Mouse (Mus musculus) hindbrain, postnatal 0 days (tissue): ENCODE measurements at regions not wholly inside any gene's neighbourhood (a gene's known extent, or its start where the extent isn't known, plus 50 kb on each side); places are given as distances from the start of the nearest gene placed in this dataset.

Experiments used
- ATAC-seq: fragments of 200-750 bp; cut with Nextera tagmentation; 2 replicates; pipeline ENCODE4 v1.8.0; 2017; ENCODE audit warnings: mild to moderate bottlenecking, moderate TSS enrichment, moderate library complexity
- DNase-seq: peaks from one replicate; pipeline ENCODE4 v3.0.0-alpha.2; 2015; ENCODE audit warnings: low spot score
- H3K27ac ChIP-seq: fragments of 300-500 bp; sonication (generic); 2 replicates; pipeline ENCODE4 v1.5.1; 2014; ENCODE audit warnings: mild to moderate bottlenecking
- H3K27me3 ChIP-seq: fragments of 300-500 bp; sonication (generic); 2 replicates; pipeline ENCODE4 v1.6.1; 2014; ENCODE audit warnings: low read length, mixed read lengths; ENCODE audit not compliant: insufficient read depth
- H3K36me3 ChIP-seq: fragments of 300-500 bp; sonication (generic); 2 replicates; pipeline ENCODE4 v1.6.1; 2014; ENCODE audit warnings: low read length, mixed read lengths; ENCODE audit not compliant: insufficient read depth
- H3K4me1 ChIP-seq: fragments of 300-500 bp; sonication (generic); 2 replicates; pipeline ENCODE4 v1.6.1; 2014; ENCODE audit warnings: antibody characterized with exemption, low read length, mixed read lengths; ENCODE audit not compliant: insufficient read depth
- H3K4me2 ChIP-seq: fragments of 300-500 bp; sonication (generic); 2 replicates; pipeline ENCODE4 v1.6.1; 2014; ENCODE audit warnings: low read depth, mild to moderate bottlenecking, low read length, moderate library complexity, mixed read lengths
- H3K4me3 ChIP-seq: fragments of 300-500 bp; sonication (generic); 2 replicates; pipeline ENCODE4 v1.5.1; 2014; ENCODE audit warnings: low read length
- H3K9ac ChIP-seq: fragments of 300-500 bp; sonication (generic); replicated peaks from 2 replicates; pipeline ENCODE4 v1.6.1; 2014; ENCODE audit warnings: mild to moderate bottlenecking, low read length, moderate library complexity, mixed read lengths
- H3K9me3 ChIP-seq: fragments of 300-500 bp; sonication (generic); 2 replicates; pipeline ENCODE4 v1.6.1; 2016; ENCODE audit warnings: low read length, mixed read lengths
- CTCF ChIP-seq: IDR thresholded peaks from 2 replicates; pipeline ENCODE4 v1.5.1; 2016; ENCODE audit warnings: antibody characterized with exemption, control low read depth, low read depth
- WGBS: fragments of 180-500 bp; shearing (Covaris S2); extraction: QIAGEN DNeasy Blood & Tissue Kit; methylation state at CpG from one replicate; pipeline ENCODE4 v1.1.7; 2014; 5-methylcytosine and 5-hydroxymethylcytosine counted together

DNA sequence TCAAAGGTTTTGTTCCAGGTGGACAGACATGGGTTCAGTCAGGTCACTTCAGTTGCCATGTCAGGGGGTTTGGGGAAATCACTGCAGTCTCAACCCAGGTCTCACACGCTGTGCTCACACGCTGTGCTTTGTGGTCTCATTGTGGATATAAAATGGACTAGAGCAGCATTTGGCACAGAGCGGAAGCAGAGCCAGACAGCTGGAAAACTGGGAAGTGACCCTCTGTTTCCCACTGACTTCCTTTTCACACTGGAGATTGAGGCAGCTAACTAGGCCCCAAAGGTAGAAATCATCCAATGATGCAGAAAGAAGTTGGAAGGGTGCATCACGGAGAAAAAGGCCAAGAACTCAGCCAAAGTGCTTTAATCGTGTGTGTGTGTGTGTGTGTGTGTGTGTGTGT lies 1452.6 kb upstream of the Gm6569 start:
- H3K27ac ChIP-seq: no peak overlapping the region
- peak; percentile 8 for DNase-seq

DNA sequence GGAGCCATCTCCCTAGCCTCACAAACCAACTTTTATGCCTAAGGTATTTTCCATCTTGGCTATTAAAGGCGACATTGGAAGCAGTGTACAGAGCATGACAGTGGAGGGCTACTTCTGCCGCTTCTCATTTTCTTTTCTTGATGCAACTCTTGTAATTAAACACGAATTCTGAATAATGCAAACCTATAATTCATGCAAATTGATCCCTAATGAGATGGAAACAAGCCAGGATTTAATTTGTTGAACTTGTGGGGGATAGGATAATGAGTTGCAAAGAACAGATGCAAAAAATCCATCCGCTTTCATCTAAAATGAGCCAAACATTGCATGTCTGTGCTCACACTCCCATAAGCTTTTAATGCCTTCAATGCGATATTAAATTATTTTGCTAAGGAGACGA lies 1451.8 kb upstream of the Gm6569 start:
- Histone ChIP-seq H3K4me2 (no peak overlapping the region), H3K4me1 (no peaks in the 10 kb centered on the region), H3K9me3 (no peaks in the 10 kb centered on the region), H3K27me3 (no peaks in the 10 kb centered on the region), H3K36me3 (no peaks in the 10 kb centered on the region), H3K9ac (no peak overlapping the region), H3K4me3 (no peak overlapping the region), H3K27ac (no peak overlapping the region)
- no peak for TF ChIP-seq CTCF
- ATAC-seq (0 out of 2 replicates have a peak, but pooled peaks have one; percentile 2), DNase-seq (peak; percentile 71)
- 48% methylated on average over 6 of the region's 6 CpGs for WGBS

More for the DNA sequence above, 1452.6 kb upstream of the Gm6569 start:
- Histone ChIP-seq H3K4me3 (no peak overlapping the region), H3K4me1 (no peaks in the 10 kb centered on the region), H3K9me3 (no peaks in the 10 kb centered on the region), H3K9ac (no peak overlapping the region), H3K4me2 (no peak overlapping the region), H3K36me3 (no peaks in the 10 kb centered on the region), H3K27me3 (no peaks in the 10 kb centered on the region)
- WGBS: 53% methylated on average over 5 of the region's 5 CpGs
- ATAC-seq: no peak
- no peak for TF ChIP-seq CTCF

DNA sequence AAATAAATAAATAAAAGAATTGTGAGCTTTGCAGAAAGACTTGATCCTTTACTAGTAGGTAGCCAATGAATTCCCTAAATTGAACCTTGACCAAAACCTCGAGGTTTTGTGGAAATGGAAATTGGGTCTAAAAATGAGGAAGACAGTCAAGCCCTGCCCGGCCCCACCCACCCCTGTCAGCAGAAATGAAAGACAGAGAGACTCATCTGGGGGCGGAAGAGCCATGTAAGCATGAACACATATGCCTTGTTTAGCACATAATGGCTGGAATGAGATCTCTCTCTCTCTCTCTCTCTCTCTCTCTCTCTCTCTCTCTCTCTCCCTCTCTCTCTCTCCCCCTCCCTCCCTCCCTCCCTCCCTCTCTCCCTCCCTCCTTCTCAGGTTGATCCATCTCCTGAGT lies 1451.3 kb upstream of the Gm6569 start:
- no peaks in the 10 kb centered on the region for H3K36me3 ChIP-seq
- DNase-seq: no peak
- ATAC-seq: no peak
- H3K27me3 ChIP-seq: no peaks in the 10 kb centered on the region
- H3K4me1 ChIP-seq: no peaks in the 10 kb centered on the region
- H3K9me3 ChIP-seq: no peaks in the 10 kb centered on the region
- no peak for TF ChIP-seq CTCF
- H3K4me3 ChIP-seq: no peak overlapping the region
- 52% methylated on average over 3 of the region's 3 CpGs for WGBS
- H3K27ac ChIP-seq: no peak overlapping the region
- no peak overlapping the region for H3K9ac ChIP-seq
- no peak overlapping the region for H3K4me2 ChIP-seq

DNA sequence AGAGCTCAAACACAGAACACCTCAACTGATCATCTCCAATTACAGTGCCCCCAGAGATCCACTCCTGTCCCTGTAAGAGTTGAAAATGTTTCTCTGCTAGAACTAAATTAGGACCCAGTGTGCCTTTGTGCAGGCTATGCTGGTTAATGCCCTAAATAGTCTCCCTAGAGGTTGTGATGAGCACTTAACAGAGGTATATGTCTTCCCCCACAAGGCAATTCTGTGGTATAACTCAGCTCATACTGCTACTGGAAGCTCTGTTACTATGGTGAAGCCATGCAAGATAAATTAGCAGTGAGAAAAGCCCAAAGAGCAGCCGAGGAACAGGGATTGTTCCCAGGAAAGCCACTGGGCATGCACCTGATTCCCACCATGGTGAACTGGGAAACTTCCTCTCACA lies 1450.9 kb upstream of the Gm6569 start:
- WGBS: 29% methylated on average over 1 of the region's 1 CpGs
- Histone ChIP-seq H3K27ac (no peak overlapping the region), H3K4me2 (no peak overlapping the region), H3K36me3 (no peaks in the 10 kb centered on the region), H3K9ac (no peak overlapping the region), H3K9me3 (no peaks in the 10 kb centered on the region), H3K4me3 (no peak overlapping the region), H3K4me1 (no peaks in the 10 kb centered on the region), H3K27me3 (no peaks in the 10 kb centered on the region)
- no peak for ATAC-seq
- no peak for DNase-seq
- no peak for TF ChIP-seq CTCF

DNA sequence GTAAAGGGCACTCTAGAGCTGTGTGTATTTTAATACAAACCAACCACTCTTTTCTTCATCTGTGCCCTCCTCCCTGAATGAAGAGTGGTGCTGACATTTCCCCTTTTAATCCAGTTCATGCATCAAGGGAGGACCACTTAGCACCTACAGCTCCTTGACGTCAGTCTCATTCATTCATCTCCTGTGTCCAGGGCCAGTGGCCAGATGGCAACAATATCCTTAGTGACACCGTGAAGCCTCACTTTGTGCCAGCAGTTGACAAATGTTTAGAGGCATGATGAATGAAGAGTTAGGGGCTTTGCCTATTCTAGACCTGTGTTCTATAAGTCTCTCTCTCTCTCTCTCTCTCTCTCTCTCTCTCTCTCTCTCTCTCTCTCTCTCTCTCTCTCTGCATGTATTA lies 1441.1 kb upstream of the Gm6569 start:
- DNase-seq: peak; percentile 37
- Histone ChIP-seq H3K27ac (no peak overlapping the region), H3K27me3 (no peaks in the 10 kb centered on the region), H3K4me1 (no peaks in the 10 kb centered on the region), H3K36me3 (no peaks in the 10 kb centered on the region), H3K4me2 (no peak overlapping the region), H3K9me3 (no peaks in the 10 kb centered on the region), H3K9ac (no peak overlapping the region), H3K4me3 (no peak overlapping the region)
- 46% methylated on average over 2 of the region's 2 CpGs for WGBS
- ATAC-seq: no peak
- TF ChIP-seq CTCF: no peak

DNA sequence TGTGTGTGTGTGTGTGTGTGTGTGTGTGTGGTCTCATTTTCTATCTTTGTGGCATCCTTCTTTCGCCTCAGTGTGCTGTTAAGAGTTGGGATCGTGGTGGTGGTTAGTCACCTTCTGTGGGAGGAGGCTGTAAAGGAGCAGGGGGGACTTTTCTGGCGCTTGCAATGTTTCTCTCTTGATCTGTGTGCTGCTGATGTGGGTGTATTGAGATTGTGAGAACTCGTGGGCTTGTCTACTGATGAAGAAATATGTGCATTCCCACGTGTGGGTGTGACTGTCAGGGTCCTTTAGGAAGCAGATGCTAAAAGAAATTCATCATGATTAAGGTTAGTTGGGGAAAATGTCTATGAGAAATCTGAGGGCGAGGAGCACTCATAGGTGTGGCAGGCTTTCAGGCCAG lies 1422.4 kb upstream of the Gm6569 start:
- Histone ChIP-seq H3K4me1 (no peaks in the 10 kb centered on the region), H3K27ac (no peak overlapping the region), H3K4me3 (no peak overlapping the region), H3K27me3 (no peaks in the 10 kb centered on the region), H3K4me2 (no peak overlapping the region), H3K9ac (no peak overlapping the region), H3K9me3 (no peaks in the 10 kb centered on the region), H3K36me3 (no peaks in the 10 kb centered on the region)
- DNase-seq (no peak), ATAC-seq (no peak)
- WGBS: 77% methylated on average over 6 of the region's 6 CpGs
- no peak for TF ChIP-seq CTCF
